Mouse (Mus musculus): ENCODE results near the gene Ptprd.

Gene Ptprd

DNA sequence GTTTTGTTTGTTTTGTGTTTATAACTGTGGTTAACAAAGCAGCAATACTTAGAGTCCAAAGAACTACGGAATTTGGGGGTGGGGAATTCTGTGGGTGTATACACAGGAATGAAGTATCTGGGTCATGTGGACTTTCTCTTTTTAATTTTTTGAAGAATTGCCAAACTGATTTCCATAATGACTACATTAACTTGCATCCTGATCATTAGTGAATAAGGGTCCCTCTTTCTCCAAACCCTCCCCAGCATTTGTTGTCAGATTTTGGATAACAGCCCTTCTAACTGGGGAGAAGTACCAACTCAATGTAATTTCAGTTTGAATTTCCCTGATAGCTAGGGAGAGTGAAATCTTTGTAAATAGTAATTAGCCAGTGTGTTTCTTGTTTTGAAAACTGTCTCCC, 43.3 kb downstream of the Ptprd start:
- H3K4me1 ChIP-seq (replicated peaks; ENCODE audit: low read depth, low read length), result no peaks in the 10 kb centered on the region
- TF ChIP-seq NANOG (IDR thresholded peaks at IDR 0.05; ENCODE audit: borderline replicate concordance, low read length) (no peak), POU5F1 (IDR thresholded peaks at IDR 0.05; ENCODE audit: borderline replicate concordance, low read length) (no peak), CTCF (conservative IDR thresholded peaks at IDR 0.05; ENCODE audit: low read length) (no peak)
- no peaks in the 10 kb centered on the region for H3K27me3 ChIP-seq (ENCODE audit: insufficient read depth, low read length)
- H3K4me3 ChIP-seq (replicated peaks; ENCODE audit: low read length), result no peak overlapping the region
- no peaks in the 10 kb centered on the region for H3K36me3 ChIP-seq (ENCODE audit: insufficient read depth, low read length)
- H3K9me3 ChIP-seq (ENCODE audit: low read length), result no peaks in the 10 kb centered on the region

DNA sequence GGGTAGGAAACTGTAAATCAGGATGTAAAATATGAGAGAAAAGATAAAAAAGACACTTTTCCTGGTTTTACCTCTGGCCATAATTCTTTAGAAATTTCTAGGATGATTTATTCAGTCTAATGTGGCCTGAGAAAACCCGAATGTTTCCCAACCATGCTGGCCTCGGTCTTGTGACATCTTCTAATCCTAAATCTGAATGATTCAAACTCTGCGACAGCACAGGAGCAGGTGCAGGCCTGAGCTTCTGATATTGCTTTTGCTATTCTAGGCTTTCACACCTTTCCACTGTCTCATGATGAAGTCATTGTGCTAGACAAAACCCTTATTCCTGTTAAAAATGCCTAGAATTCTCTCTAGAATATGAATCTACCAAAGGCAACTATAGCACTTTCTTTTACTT, 51.3 kb downstream of the Ptprd start:
- no peaks in the 10 kb centered on the region for H3K4me1 ChIP-seq (replicated peaks; ENCODE audit: low read depth, low read length)
- H3K4me3 ChIP-seq (replicated peaks; ENCODE audit: low read length), result no peak overlapping the region
- H3K27me3 ChIP-seq (ENCODE audit: insufficient read depth, low read length), result no peaks in the 10 kb centered on the region
- TF ChIP-seq CTCF (conservative IDR thresholded peaks at IDR 0.05; ENCODE audit: low read length) (no peak), POU5F1 (IDR thresholded peaks at IDR 0.05; ENCODE audit: borderline replicate concordance, low read length) (no peak), NANOG (IDR thresholded peaks at IDR 0.05; ENCODE audit: borderline replicate concordance, low read length) (no peak)
- no peaks in the 10 kb centered on the region for H3K9me3 ChIP-seq (ENCODE audit: low read length)
- H3K36me3 ChIP-seq (ENCODE audit: insufficient read depth, low read length), result no peaks in the 10 kb centered on the region

DNA sequence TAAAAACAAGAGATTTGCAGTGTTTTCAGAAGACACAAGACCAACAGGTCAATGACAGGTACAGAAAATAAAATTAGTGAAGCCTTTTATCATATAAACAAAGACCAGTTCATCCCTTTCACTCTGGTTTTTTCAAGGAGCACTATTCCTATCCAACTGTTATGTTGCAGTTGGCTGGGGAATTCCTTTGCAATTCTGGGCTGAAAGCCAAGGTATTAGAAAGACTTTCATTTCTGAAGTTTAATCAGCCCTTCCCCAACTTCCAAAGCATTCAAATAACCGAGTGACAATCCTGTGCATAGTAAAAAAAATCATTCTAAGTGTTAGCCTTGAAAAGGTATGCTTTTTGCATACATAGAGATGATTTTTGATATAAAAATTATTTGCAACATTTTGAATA, 61.2 kb downstream of the Ptprd start:
- TF ChIP-seq NANOG (IDR thresholded peaks at IDR 0.05; ENCODE audit: borderline replicate concordance, low read length) (no peak), CTCF (conservative IDR thresholded peaks at IDR 0.05; ENCODE audit: low read length) (no peak), POU5F1 (IDR thresholded peaks at IDR 0.05; ENCODE audit: borderline replicate concordance, low read length) (no peak)
- H3K27me3 ChIP-seq (ENCODE audit: insufficient read depth, low read length), result no peaks in the 10 kb centered on the region
- no peaks in the 10 kb centered on the region for H3K9me3 ChIP-seq (ENCODE audit: low read length)
- H3K36me3 ChIP-seq (ENCODE audit: insufficient read depth, low read length), result no peaks in the 10 kb centered on the region
- no peaks in the 10 kb centered on the region for H3K4me1 ChIP-seq (replicated peaks; ENCODE audit: low read depth, low read length)
- no peak overlapping the region for H3K4me3 ChIP-seq (replicated peaks; ENCODE audit: low read length)

GRCm38 (mm10) chr4:78142767-78143148, 69.0 kb downstream of the Ptprd start:
- no peaks in the 10 kb centered on the region for H3K36me3 ChIP-seq (ENCODE audit: insufficient read depth, low read length)
- TF ChIP-seq POU5F1 (IDR thresholded peaks at IDR 0.05; ENCODE audit: borderline replicate concordance, low read length), result no peak
- no peak for TF ChIP-seq CTCF (conservative IDR thresholded peaks at IDR 0.05; ENCODE audit: low read length)
- no peak for TF ChIP-seq NANOG (IDR thresholded peaks at IDR 0.05; ENCODE audit: borderline replicate concordance, low read length)
- no peak overlapping the region for H3K4me3 ChIP-seq (replicated peaks; ENCODE audit: low read length)
- H3K27me3 ChIP-seq (ENCODE audit: insufficient read depth, low read length), result no peaks in the 10 kb centered on the region
- H3K9me3 ChIP-seq (ENCODE audit: low read length), result no peaks in the 10 kb centered on the region
- no peaks in the 10 kb centered on the region for H3K4me1 ChIP-seq (replicated peaks; ENCODE audit: low read depth, low read length)

DNA sequence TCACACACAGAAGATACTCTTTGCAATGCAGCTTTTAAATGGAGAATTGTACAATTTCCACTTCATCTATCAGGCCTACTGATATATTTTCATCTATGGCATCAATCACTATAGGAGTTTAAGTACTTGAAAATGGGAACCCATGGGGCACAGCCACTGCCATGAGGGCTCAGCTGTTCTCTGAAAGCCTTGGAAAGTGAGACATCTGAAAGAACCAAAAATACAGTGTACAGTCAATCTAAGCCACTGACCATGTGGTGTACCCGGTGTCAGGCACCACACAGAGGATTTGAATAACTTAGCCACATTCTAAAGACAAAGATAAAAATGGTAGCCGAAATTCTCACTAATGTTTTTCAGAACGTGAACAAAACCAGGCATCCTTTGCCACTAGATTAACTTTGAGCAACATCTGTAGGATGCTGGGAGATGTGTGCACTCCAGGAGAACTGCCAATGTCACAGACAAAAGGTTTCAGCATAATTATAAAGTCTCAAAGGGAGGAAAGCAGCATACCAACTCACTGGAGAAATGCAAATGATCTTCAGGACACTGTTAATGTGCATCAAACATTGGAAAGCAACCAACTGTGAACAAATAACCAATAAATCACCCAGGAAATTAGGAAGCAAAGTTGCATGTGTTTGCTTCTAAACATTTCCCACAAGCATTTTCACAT, 69.5 kb downstream of the Ptprd start:
- Histone ChIP-seq H3K36me3 (ENCODE audit: insufficient read depth, low read length) (no peaks in the 10 kb centered on the region), H3K4me1 (replicated peaks; ENCODE audit: low read depth, low read length) (no peaks in the 10 kb centered on the region), H3K4me3 (replicated peaks; ENCODE audit: low read length) (no peak overlapping the region), H3K9me3 (ENCODE audit: low read length) (no peaks in the 10 kb centered on the region), H3K27me3 (ENCODE audit: insufficient read depth, low read length) (no peaks in the 10 kb centered on the region)
- TF ChIP-seq NANOG (IDR thresholded peaks at IDR 0.05; ENCODE audit: borderline replicate concordance, low read length) (no peak), POU5F1 (IDR thresholded peaks at IDR 0.05; ENCODE audit: borderline replicate concordance, low read length) (no peak), CTCF (conservative IDR thresholded peaks at IDR 0.05; ENCODE audit: low read length) (no peak)

DNA sequence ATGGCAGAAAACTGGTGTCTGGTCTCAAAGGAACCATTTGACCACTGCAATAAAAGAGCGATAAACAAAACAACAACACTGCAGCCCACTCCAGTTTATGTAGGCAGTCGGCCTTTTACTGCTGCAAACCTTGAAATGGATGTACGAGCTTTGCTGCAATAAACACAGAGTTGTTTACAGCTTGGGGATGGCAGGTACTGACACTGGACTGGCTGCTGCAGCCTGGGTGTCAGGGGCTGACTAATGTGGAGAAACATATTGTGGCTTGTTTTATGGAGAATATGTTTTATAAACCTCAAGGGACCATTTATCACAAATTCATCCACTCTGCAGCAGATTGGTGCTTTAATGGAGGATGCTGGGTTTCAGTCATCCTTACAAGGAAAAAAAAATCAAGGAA, 100.9 kb downstream of the Ptprd start:
- H3K27me3 ChIP-seq (ENCODE audit: insufficient read depth, low read length), result no peaks in the 10 kb centered on the region
- no peak for TF ChIP-seq NANOG (IDR thresholded peaks at IDR 0.05; ENCODE audit: borderline replicate concordance, low read length)
- no peak overlapping the region for H3K4me3 ChIP-seq (replicated peaks; ENCODE audit: low read length)
- no peaks in the 10 kb centered on the region for H3K36me3 ChIP-seq (ENCODE audit: insufficient read depth, low read length)
- no peaks in the 10 kb centered on the region for H3K9me3 ChIP-seq (ENCODE audit: low read length)
- H3K4me1 ChIP-seq (replicated peaks; ENCODE audit: low read depth, low read length), result no peaks in the 10 kb centered on the region

DNA sequence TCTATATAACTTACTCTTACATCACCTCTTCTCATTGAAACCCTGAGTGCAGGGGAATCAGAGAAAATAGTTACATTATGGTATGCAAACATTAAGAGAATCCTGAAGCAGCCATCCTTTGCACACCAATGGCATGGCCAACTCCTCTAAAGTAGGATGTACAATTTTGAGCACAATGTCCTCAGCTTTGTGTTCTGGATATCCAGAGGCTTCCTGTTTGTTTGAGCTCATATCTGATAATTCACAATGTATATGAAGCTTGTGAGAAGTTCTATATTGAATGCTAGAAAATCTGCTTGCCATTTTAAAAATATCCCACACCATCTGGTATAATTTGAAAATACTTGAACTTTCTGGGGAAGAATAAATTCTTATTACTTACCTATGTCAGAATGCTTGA, 114.2 kb downstream of the Ptprd start:
- Histone ChIP-seq H3K27me3 (ENCODE audit: insufficient read depth, low read length) (no peaks in the 10 kb centered on the region), H3K4me1 (replicated peaks; ENCODE audit: low read depth, low read length) (no peaks in the 10 kb centered on the region), H3K36me3 (ENCODE audit: insufficient read depth, low read length) (no peaks in the 10 kb centered on the region), H3K9me3 (ENCODE audit: low read length) (no peaks in the 10 kb centered on the region), H3K4me3 (replicated peaks; ENCODE audit: low read length) (no peak overlapping the region)
- TF ChIP-seq NANOG (IDR thresholded peaks at IDR 0.05; ENCODE audit: borderline replicate concordance, low read length) (no peak), CTCF (conservative IDR thresholded peaks at IDR 0.05; ENCODE audit: low read length) (no peak)

DNA sequence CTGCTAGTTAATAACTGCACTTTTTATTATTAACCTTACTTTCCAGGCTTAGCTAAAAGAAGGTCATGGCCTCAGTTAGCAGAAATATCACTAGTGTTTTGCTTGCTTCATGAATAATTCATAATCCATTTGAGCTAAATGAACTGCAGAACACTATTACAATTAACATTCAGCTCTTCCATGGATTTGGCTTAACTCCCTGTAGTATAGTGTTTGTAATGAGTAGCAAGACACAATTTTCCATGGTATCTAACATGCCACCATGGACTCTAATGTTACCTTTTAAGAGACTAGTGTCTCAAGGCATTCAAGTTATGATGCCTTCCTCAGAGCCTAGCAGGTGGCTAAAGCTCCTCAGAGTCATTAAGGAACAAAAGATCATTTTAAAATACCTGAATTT, 129.0 kb downstream of the Ptprd start:
- TF ChIP-seq POU5F1 (IDR thresholded peaks at IDR 0.05; ENCODE audit: borderline replicate concordance, low read length) (no peak), CTCF (conservative IDR thresholded peaks at IDR 0.05; ENCODE audit: low read length) (no peak), NANOG (IDR thresholded peaks at IDR 0.05; ENCODE audit: borderline replicate concordance, low read length) (no peak)
- no peak overlapping the region for H3K4me3 ChIP-seq (replicated peaks; ENCODE audit: low read length)
- H3K4me1 ChIP-seq (replicated peaks; ENCODE audit: low read depth, low read length), result no peaks in the 10 kb centered on the region
- H3K36me3 ChIP-seq (ENCODE audit: insufficient read depth, low read length), result no peaks in the 10 kb centered on the region
- H3K27me3 ChIP-seq (ENCODE audit: insufficient read depth, low read length), result no peaks in the 10 kb centered on the region
- H3K9me3 ChIP-seq (ENCODE audit: low read length), result no peaks in the 10 kb centered on the region

DNA sequence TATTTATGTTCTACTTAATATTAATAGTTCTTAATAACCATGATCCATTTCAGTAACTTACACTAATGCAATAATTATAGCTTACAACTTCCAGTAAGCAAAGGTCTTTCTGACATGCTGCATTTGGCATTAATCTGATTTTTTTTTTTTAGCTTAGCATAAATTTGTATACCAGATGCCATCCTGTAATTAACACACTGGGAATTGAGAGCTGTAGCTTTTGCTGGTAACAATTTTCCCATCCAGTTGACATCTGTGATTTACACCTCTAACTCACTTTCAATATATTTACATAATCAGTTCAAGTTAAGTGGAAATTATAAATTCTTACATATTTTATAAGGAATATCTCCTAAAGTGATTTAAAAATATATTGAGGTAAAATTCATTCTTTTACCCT, 134.3 kb downstream of the Ptprd start:
- Histone ChIP-seq H3K9me3 (ENCODE audit: low read length) (no peaks in the 10 kb centered on the region), H3K4me1 (replicated peaks; ENCODE audit: low read depth, low read length) (no peaks in the 10 kb centered on the region), H3K27me3 (ENCODE audit: insufficient read depth, low read length) (no peaks in the 10 kb centered on the region), H3K36me3 (ENCODE audit: insufficient read depth, low read length) (no peaks in the 10 kb centered on the region), H3K4me3 (replicated peaks; ENCODE audit: low read length) (no peak overlapping the region)
- TF ChIP-seq POU5F1 (IDR thresholded peaks at IDR 0.05; ENCODE audit: borderline replicate concordance, low read length) (no peak), NANOG (IDR thresholded peaks at IDR 0.05; ENCODE audit: borderline replicate concordance, low read length) (no peak), CTCF (conservative IDR thresholded peaks at IDR 0.05; ENCODE audit: low read length) (no peak)
